14 mouse cellular contexts compared by ENCODE assay signal in the genomic region with DNA sequence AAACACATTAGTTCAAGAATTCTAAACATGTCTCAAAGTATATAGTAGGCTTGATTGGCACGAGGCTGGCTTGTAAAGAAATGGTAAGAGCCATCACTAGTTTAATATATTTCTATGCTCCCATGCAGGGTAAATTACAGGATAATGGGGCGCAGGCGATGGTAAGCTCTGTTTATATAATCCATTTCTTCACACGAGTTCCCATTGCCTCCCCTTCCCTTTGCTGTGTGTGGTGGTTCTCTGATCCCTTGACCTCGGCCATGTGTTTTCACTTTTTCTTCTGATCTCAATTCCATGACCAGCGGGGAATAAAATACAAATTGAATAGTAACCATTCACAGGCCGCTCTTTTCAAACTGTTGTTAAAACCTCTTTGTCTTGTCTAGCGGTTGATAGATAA. TPM values are rescaled to one million over a fixed set of nuclear protein-coding genes. Genes with fewer than 3 reads are reported as not detected.
DNase-seq lines count a peak whose midpoint lies in the region; ATAC-seq and TF ChIP-seq lines count a peak whose summit lies in the region.
"Had no signal": no experiment of that assay in that cellular context is flagged by ENCODE, and none has a peak within 500 bp of the region (broad histone marks: within the 10 kb centered on the region; RNA-seq: fewer than 3 reads in every experiment).

No protein-coding gene starts in this region.

- no peak overlapping the region for H3K27ac ChIP-seq in hindbrain, embryonic 11.5 days (ENCODE audit: low read depth, low read length)
- no peak overlapping the region for H3K27ac ChIP-seq in hindbrain, postnatal 0 days
- peak overlapping the region; percentile 90 for H3K27ac ChIP-seq in embryonic facial prominence, embryonic 10.5 days (replicated peaks)
- no peak overlapping the region for H3K27ac ChIP-seq in limb, embryonic 11.5 days (replicated peaks; ENCODE audit: low read depth, low read length)

- H3K9ac ChIP-seq in hindbrain, embryonic 11.5 days (ENCODE audit: low read depth, low read length): no peak overlapping the region
- H3K9ac ChIP-seq in hindbrain, postnatal 0 days (replicated peaks; ENCODE audit: low read length): no peak overlapping the region
- H3K9ac ChIP-seq in limb, embryonic 11.5 days (ENCODE audit: low read length): no peak overlapping the region

- peak; percentile 80 for DNase-seq in hindbrain, embryonic 11.5 days (ENCODE audit: low spot score)
- DNase-seq in hindbrain, postnatal 0 days (ENCODE audit: low spot score): no peak
- peak; percentile 82 for DNase-seq in embryonic facial prominence, embryonic 10.5 days (ENCODE audit: low spot score)
- DNase-seq in limb, embryonic 11.5 days (ENCODE audit: low spot score): peak; percentile 76
- no peak for DNase-seq in urinary bladder, postnatal 36 days (ENCODE audit: low spot score in 2 of 2)
- no peak for DNase-seq in cerebellum, postnatal 4 days (ENCODE audit: low spot score in 2 of 2)
- DNase-seq in frontal cortex, postnatal 25 days (ENCODE audit: low spot score in 2 of 2): no peak
- DNase-seq: cerebellum, adult 11-12 months; liver; right cerebral cortex, postnatal 14 days; thymus, adult 18-20 months had no signal

- H3K4me3 ChIP-seq in hindbrain, embryonic 11.5 days (ENCODE audit: low read depth, low read length): no peak overlapping the region; the same call in 1 of the 2 replicates
- H3K4me3 ChIP-seq in hindbrain, postnatal 0 days (ENCODE audit: low read length): no peak overlapping the region
- peak overlapping the region; percentile 77 for H3K4me3 ChIP-seq in E14TG2a.4 (replicated peaks; ENCODE audit: low read length)
- peak overlapping the region; percentile 62 for H3K4me3 ChIP-seq in embryonic facial prominence, embryonic 10.5 days
- H3K4me3 ChIP-seq in limb, embryonic 11.5 days (ENCODE audit: low read depth, low read length): no peak overlapping the region

- H3K4me2 ChIP-seq in hindbrain, embryonic 11.5 days (replicated peaks; ENCODE audit: low read depth, low read length): peak overlapping the region; percentile 76; the same call in 1 of the 2 replicates
- H3K4me2 ChIP-seq in hindbrain, postnatal 0 days (ENCODE audit: low read depth, low read length): no peak overlapping the region
- H3K4me2 ChIP-seq in limb, embryonic 11.5 days (ENCODE audit: low read depth, severe bottlenecking): peak overlapping the region; percentile 95; the same call in 1 of the 2 replicates

- H3K9me3 ChIP-seq in hindbrain, embryonic 11.5 days (ENCODE audit: control insufficient read depth, low read length): no peaks in the 10 kb centered on the region
- no peaks in the 10 kb centered on the region for H3K9me3 ChIP-seq in hindbrain, postnatal 0 days (ENCODE audit: low read length)
- H3K9me3 ChIP-seq in E14TG2a.4 (ENCODE audit: low read length): 0 out of 2 replicates have a peak, but pooled peaks cover 2% of the 10 kb centered on the region
- no peaks in the 10 kb centered on the region for H3K9me3 ChIP-seq in embryonic facial prominence, embryonic 10.5 days
- H3K9me3 ChIP-seq in limb, embryonic 11.5 days (ENCODE audit: control insufficient read depth, low read length): no peaks in the 10 kb centered on the region

- peaks cover 86% of the 10 kb centered on the region for H3K27me3 ChIP-seq in hindbrain, embryonic 11.5 days (ENCODE audit: control insufficient read depth, insufficient read depth, low read length)
- H3K27me3 ChIP-seq in hindbrain, postnatal 0 days (ENCODE audit: insufficient read depth, low read length): peaks cover 65% of the 10 kb centered on the region
- peaks cover 93% of the 10 kb centered on the region for H3K27me3 ChIP-seq in E14TG2a.4 (ENCODE audit: insufficient read depth, low read length)
- peaks cover 98% of the 10 kb centered on the region for H3K27me3 ChIP-seq in embryonic facial prominence, embryonic 10.5 days (replicated peaks; ENCODE audit: low read depth, poor library complexity, severe bottlenecking)
- peaks cover 68% of the 10 kb centered on the region for H3K27me3 ChIP-seq in limb, embryonic 11.5 days (ENCODE audit: control insufficient read depth, insufficient read depth, low read length)

- H3K36me3 ChIP-seq in hindbrain, embryonic 11.5 days (ENCODE audit: control insufficient read depth, insufficient read depth, low read length): no peaks in the 10 kb centered on the region
- H3K36me3 ChIP-seq in hindbrain, postnatal 0 days (ENCODE audit: insufficient read depth, low read length): no peaks in the 10 kb centered on the region
- no peaks in the 10 kb centered on the region for H3K36me3 ChIP-seq in E14TG2a.4 (ENCODE audit: insufficient read depth, low read length)
- H3K36me3 ChIP-seq in embryonic facial prominence, embryonic 10.5 days (replicated peaks): no peaks in the 10 kb centered on the region
- no peaks in the 10 kb centered on the region for H3K36me3 ChIP-seq in limb, embryonic 11.5 days (ENCODE audit: control insufficient read depth, insufficient read depth, low read length)

- H3K4me1 ChIP-seq in hindbrain, embryonic 11.5 days (replicated peaks; ENCODE audit: control insufficient read depth, insufficient read depth, low read length): peaks cover 14% of the 10 kb centered on the region
- no peaks in the 10 kb centered on the region for H3K4me1 ChIP-seq in hindbrain, postnatal 0 days (ENCODE audit: insufficient read depth, low read length)
- H3K4me1 ChIP-seq in E14TG2a.4 (replicated peaks; ENCODE audit: low read depth, low read length): peaks cover 47% of the 10 kb centered on the region
- peaks cover 59% of the 10 kb centered on the region for H3K4me1 ChIP-seq in embryonic facial prominence, embryonic 10.5 days
- H3K4me1 ChIP-seq in limb, embryonic 11.5 days (ENCODE audit: control insufficient read depth, insufficient read depth, low read length): peaks cover 14% of the 10 kb centered on the region

- ATAC-seq in hindbrain, embryonic 11.5 days (ENCODE audit: low FRiP score): no peak
- ATAC-seq in hindbrain, postnatal 0 days: no peak
- no peak for ATAC-seq in limb, embryonic 11.5 days (ENCODE audit: insufficient number of reproducible peaks, low FRiP score, low TSS enrichment, low read depth)
- ATAC-seq: activated CD4-positive, CD25-positive, alpha-beta regulatory T cell, adult 4 months had no signal

- no peak for TF ChIP-seq CTCF in hindbrain, postnatal 0 days (IDR thresholded peaks at IDR 0.05; ENCODE audit: low read depth)
- no peak for TF ChIP-seq CTCF in E14TG2a.4 (conservative IDR thresholded peaks at IDR 0.05; ENCODE audit: low read length)

- under 1% methylated on average over 8 of the region's 8 CpGs for WGBS in hindbrain, embryonic 11.5 days
- 2% methylated on average over 8 of the region's 8 CpGs for WGBS in hindbrain, postnatal 0 days
- 0% methylated on average over 8 of the region's 8 CpGs for WGBS in embryonic facial prominence, embryonic 10.5 days
- 1% methylated on average over 8 of the region's 8 CpGs for WGBS in limb, embryonic 11.5 days

RNA-seq across cellular contexts. Expression of a gene that starts 11.8 kb away (rescaled TPM):
- 0.78 and 0.94 TPM in 2 replicates for polyA plus RNA-seq in hindbrain, embryonic 11.5 days (2014; fragmentation: Nextera tagmentation; extraction: Ambion mirVana)
- total RNA-seq in hindbrain, postnatal 0 days (2014; rRNA removed): 0.52 TPM in 1 of 2 replicates, not detected in the other
- 0.72 and 0.74 TPM in 2 replicates for polyA plus RNA-seq in hindbrain, postnatal 0 days (2015; fragmentation: Nextera tagmentation; extraction: Ambion mirVana)
- polyA plus RNA-seq in embryonic facial prominence, embryonic 10.5 days (2016; fragmentation: Nextera tagmentation; extraction: Ambion mirVana): 0.79 and 0.88 TPM in 2 replicates
- 1.4 and 1.8 TPM in 2 replicates for polyA plus RNA-seq in limb, embryonic 11.5 days (2014; fragmentation: Nextera tagmentation; extraction: Ambion mirVana)
- total RNA-seq: hematopoietic stem cell, adult 5-6 weeks had no signal

Comparison
In these comparisons a context has a peak if more than half of its experiments do, and no peak if none do; other contexts are left out.
1. DNase-seq: peak in hindbrain, embryonic 11.5 days (single experiment), embryonic facial prominence, embryonic 10.5 days (single experiment) and limb, embryonic 11.5 days (single experiment); none in hindbrain, postnatal 0 days (single experiment), urinary bladder, postnatal 36 days (0 of 2), cerebellum, postnatal 4 days (0 of 2) and frontal cortex, postnatal 25 days (0 of 2).
2. H3K4me3 ChIP-seq: peak in E14TG2a.4 (single experiment) and embryonic facial prominence, embryonic 10.5 days (single experiment); none in hindbrain, embryonic 11.5 days (single experiment), hindbrain, postnatal 0 days (single experiment) and limb, embryonic 11.5 days (single experiment).